Mouse (Mus musculus) liver, embryonic 14.5 days (tissue): ENCODE results near the gene Dph1.

Experiments used
- CTCF ChIP-seq: IDR thresholded peaks from 2 replicates; pipeline ENCODE4 v1.5.1; 2016; ENCODE audit warnings: antibody characterized with exemption, low read depth, control low read depth
- EP300 ChIP-seq: IDR thresholded peaks from 2 replicates; pipeline ENCODE4 v1.6.1; 2016; ENCODE audit warnings: antibody characterized with exemption, low read depth

GRCm38 (mm10) chr11:75158432-75158831 is 32.6 kb downstream of the Dph1 start:
- TF ChIP-seq CTCF, result no peak
- no peak for TF ChIP-seq EP300
